Mouse (Mus musculus): ENCODE measurements around the gene Spon2. TPM values are rescaled to one million over a fixed set of nuclear protein-coding genes. Genes with fewer than 3 reads are reported as not detected.
A peak's percentile ranks its signal among the peaks of the same experiment; 100 is the strongest.

The Spon2 gene
- polyA plus RNA-seq (2015; fragmentation: Nextera tagmentation; extraction: Ambion mirVana), result 6.8 and 7.2 TPM in 2 replicates

DNA sequence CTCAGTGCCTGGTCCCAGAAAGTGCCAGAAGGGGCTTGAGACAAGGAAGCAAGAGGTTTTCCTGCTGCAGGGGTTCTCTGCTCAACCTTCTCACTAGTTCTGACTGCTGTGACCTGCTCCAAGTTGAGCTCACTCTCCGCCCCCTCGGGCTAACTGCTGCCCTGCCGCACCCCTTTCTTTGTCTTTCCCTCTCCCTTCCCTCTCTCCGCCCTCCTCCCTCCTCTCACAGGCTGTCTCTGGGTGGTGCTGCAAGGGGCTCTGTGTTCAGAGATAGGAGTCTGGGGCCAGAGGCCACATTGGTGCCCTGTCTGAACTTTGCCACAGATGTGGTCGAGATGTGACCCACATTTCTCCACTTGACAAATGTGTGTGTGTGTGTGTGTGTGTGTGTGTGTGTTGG, at the start of gene Spon2:
TSS of gene Spon2 (minus strand) at position 375 of the 400 bp plus-strand sequence.
- Histone ChIP-seq H3K36me3 (no peaks in the 10 kb centered on the region), H3K27me3 (no peaks in the 10 kb centered on the region), H3K9ac (peak within 1 kb of the TSS; percentile 60), H3K4me2 (peak within 1 kb of the TSS; percentile 65), H3K9me3 (replicated peaks) (no peaks in the 10 kb centered on the region), H3K4me3 (replicated peaks) (peak within 1 kb of the TSS; percentile 37), H3K27ac (peak within 1 kb of the TSS; percentile 78), H3K4me1 (replicated peaks) (peaks cover 67% of the 10 kb centered on the region)
- peak; percentile 64 for DNase-seq
- WGBS (ENCODE audit: insufficient replicate concordance), result 6% methylated on average over 5 of the region's 5 CpGs
- ATAC-seq (ENCODE audit: low read depth), result peak; percentile 93

DNA sequence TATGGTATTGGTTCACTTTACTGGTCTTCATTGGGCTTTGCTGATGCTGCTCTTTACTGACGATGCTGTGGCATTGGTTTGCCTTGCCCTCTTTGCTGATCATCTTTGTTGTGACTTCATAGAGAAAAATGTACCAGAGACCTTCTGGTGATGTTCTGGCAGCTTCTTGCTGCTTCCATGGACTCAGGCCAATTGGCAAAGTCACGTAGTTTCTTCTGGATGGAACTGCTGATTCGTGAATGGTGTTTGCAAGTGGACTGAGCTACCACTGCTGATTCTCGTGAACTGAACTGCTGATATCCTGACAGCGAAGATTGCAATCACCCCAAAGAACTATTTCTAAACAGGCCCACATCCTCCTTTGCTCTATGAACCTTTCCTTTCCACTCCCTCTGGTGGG, 36.2 kb upstream of the Spon2 start:
- Histone ChIP-seq H3K4me1 (replicated peaks) (no peaks in the 10 kb centered on the region), H3K4me2 (no peak overlapping the region), H3K27me3 (no peaks in the 10 kb centered on the region), H3K27ac (no peak overlapping the region), H3K9me3 (replicated peaks) (no peaks in the 10 kb centered on the region), H3K36me3 (peaks cover 100% of the 10 kb centered on the region), H3K9ac (no peak overlapping the region), H3K4me3 (replicated peaks) (no peak overlapping the region)
- WGBS (ENCODE audit: insufficient replicate concordance), result 82% methylated on average over 5 of the region's 5 CpGs
- DNase-seq (no peak), ATAC-seq (ENCODE audit: low read depth) (no peak)

DNA sequence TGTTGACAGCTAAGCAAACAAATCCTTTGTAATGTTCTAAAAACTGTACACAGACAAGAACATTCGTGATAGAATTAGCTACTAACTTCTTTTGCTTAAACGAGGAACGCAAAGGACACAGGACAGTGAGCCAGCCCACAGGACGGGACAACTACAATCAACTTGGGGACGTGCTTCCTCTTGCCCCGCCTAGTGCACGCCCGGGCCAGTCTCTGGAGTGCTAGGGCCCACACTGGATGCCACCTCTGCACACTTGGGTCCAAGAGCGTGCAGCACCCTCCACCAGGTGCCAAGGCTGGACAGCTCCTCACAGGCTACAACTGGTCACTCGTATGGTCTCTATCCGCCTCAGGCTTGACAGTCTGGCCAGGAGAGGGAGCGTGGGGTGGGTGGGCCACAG, 29.9 kb upstream of the Spon2 start:
- Histone ChIP-seq H3K9ac (no peak overlapping the region), H3K27ac (no peak overlapping the region), H3K36me3 (peaks cover 78% of the 10 kb centered on the region), H3K4me1 (replicated peaks) (no peaks in the 10 kb centered on the region), H3K4me2 (no peak overlapping the region), H3K9me3 (replicated peaks) (no peaks in the 10 kb centered on the region), H3K4me3 (replicated peaks) (no peak overlapping the region), H3K27me3 (no peaks in the 10 kb centered on the region)
- WGBS (ENCODE audit: insufficient replicate concordance), result 83% methylated on average over 12 of the region's 12 CpGs
- DNase-seq (no peak), ATAC-seq (ENCODE audit: low read depth) (no peak)

DNA sequence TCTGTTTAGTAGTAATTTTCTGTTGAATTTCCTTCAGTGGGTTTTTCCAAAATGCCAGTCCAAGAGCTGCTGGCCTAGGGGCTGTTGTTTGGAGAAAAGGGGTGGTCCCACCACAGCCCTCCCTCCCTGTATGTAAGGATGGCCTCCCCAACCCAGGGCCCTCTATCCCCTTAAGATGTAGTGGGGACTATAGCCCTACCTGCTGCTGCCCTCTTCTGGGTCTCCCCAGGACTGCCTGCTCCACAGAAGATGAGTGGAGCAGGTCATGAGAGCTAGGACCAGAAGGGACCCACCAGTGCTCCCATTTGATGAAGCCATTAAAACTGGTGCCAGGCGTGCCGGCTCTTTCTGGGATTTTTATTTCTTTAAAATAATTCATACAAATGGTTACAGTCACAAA, 29.1 kb upstream of the Spon2 start:
- Histone ChIP-seq H3K4me2 (no peak overlapping the region), H3K9me3 (replicated peaks) (no peaks in the 10 kb centered on the region), H3K4me1 (replicated peaks) (no peaks in the 10 kb centered on the region), H3K4me3 (replicated peaks) (no peak overlapping the region), H3K27me3 (no peaks in the 10 kb centered on the region), H3K27ac (no peak overlapping the region), H3K36me3 (peaks cover 70% of the 10 kb centered on the region), H3K9ac (no peak overlapping the region)
- no peak; the same call in 1 of the 2 replicates for ATAC-seq (ENCODE audit: low read depth)
- WGBS (ENCODE audit: insufficient replicate concordance), result 88% methylated on average over 2 of the region's 2 CpGs
- DNase-seq, result no peak

DNA sequence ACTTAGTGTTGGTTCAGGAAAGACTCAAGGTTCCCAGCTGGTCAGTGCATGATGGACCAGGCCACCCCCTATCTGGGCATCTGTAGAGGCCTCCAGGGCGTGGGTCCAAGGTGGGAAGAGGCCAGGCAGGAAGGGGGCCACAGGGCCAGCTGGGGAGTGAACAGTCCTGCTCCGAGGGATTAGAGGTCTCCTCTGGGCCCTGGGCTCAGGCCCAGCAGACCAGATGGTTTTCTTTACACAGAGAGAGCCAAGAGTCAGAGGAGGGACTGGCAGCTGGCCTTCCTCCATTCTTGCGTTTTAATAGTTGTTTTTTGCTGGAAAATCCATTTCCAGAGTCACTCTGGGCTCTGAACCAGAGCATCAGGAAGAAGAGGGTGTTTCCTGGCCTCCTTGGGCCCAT, 27.4 kb upstream of the Spon2 start:
- Histone ChIP-seq H3K27ac (0 out of 2 replicates have a peak overlapping the region, but pooled peaks have one; percentile 5), H3K4me1 (replicated peaks) (no peaks in the 10 kb centered on the region), H3K4me2 (no peak overlapping the region), H3K36me3 (peaks cover 53% of the 10 kb centered on the region), H3K4me3 (replicated peaks) (no peak overlapping the region), H3K27me3 (no peaks in the 10 kb centered on the region), H3K9ac (no peak overlapping the region), H3K9me3 (replicated peaks) (no peaks in the 10 kb centered on the region)
- 68% methylated on average over 3 of the region's 3 CpGs for WGBS (ENCODE audit: insufficient replicate concordance)
- ATAC-seq (ENCODE audit: low read depth) (peak; percentile 14; the same call in 1 of the 2 replicates), DNase-seq (no peak)

DNA sequence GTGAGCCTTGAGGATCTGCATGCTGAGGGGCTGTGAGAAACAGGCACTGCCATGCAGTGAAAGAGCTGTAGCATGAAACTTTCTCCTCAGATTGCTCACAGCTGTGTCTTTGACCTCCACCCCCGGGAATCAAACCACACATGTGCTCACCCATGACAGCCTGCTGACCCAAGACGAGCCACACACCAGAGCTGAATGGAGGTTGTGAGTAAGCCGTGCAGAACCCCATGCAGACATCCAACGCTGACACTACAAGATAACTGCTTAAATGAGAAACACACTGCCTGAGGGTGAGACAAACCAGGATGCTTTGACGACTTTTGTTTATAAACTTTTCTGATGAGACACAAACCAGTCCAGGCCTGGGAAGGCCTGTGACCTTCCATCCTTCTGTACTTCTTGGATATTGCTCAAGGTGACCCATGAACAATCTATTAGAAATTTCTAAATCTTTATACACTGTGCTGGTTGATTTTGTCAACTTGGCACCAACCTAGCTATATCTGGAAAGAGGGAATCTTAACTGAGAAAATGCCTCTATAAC, 26.2 kb upstream of the Spon2 start:
- Histone ChIP-seq H3K27ac (no peak overlapping the region), H3K4me1 (replicated peaks) (peaks cover 2% of the 10 kb centered on the region; the same call in 1 of the 2 replicates), H3K4me3 (replicated peaks) (no peak overlapping the region), H3K27me3 (no peaks in the 10 kb centered on the region), H3K36me3 (peaks cover 40% of the 10 kb centered on the region), H3K4me2 (no peak overlapping the region), H3K9me3 (replicated peaks) (no peaks in the 10 kb centered on the region), H3K9ac (no peak overlapping the region)
- 78% methylated on average over 5 of the region's 5 CpGs for WGBS (ENCODE audit: insufficient replicate concordance)
- ATAC-seq (ENCODE audit: low read depth) (no peak), DNase-seq (no peak)

DNA sequence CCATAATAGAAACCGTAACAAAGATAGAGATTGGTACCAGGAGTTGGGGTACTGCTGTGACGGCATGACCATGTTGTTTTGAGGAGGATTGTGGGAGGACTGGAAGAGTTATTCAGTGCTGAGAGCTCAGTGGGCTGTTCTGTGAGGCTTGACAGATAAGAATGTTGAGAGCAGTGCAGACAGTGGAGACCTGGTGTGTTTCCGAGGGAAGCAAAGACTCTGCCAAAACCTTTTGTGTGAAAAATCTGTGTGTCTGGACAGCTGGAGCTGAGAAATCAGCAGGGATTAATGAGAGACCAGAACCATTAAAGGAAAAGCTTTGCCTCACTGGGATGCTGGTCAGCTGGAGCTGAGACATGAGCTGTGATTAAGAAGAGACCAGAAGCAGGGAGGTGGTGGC, 21.7 kb upstream of the Spon2 start:
- no peak overlapping the region for H3K4me3 ChIP-seq (replicated peaks)
- peaks cover 19% of the 10 kb centered on the region for H3K4me1 ChIP-seq (replicated peaks)
- DNase-seq (no peak), ATAC-seq (ENCODE audit: low read depth) (no peak)
- no peaks in the 10 kb centered on the region for H3K27me3 ChIP-seq
- 54% methylated on average over 3 of the region's 3 CpGs for WGBS (ENCODE audit: insufficient replicate concordance)
- H3K9ac ChIP-seq, result no peak overlapping the region
- no peaks in the 10 kb centered on the region for H3K9me3 ChIP-seq (replicated peaks)
- H3K27ac ChIP-seq, result no peak overlapping the region
- no peak overlapping the region for H3K4me2 ChIP-seq
- no peaks in the 10 kb centered on the region for H3K36me3 ChIP-seq

DNA sequence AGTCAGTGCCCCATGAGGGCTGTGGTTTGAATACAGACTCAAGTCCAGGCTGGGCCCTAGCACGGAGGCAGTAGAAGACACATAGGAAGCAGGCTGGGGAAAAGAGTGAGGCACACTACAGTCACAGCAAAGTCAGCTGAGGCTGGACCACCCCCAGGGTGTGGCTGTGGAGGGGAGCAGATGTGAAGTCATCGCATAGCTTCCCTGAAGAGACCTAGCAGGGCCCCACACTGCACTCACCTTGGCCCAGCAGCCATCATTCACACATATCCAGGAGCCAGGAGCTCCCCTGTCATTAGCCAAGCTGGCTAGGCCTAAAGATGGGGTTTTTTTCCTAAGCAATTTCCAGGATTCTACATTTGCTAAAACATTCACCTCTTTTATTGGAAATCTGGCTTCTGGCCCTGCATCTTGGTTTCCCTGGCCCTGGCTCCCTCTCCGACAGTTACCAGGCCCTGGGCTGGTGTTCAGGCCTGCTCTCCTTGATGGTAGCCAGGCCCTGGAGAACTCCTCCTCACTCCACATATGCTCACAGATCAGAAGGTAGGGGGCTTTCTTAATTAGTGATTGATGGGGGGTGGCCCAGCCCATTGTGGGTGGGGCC, 21.0 kb upstream of the Spon2 start:
- WGBS (ENCODE audit: insufficient replicate concordance), result 54% methylated on average over 3 of the region's 3 CpGs
- no peak for ATAC-seq (ENCODE audit: low read depth)
- DNase-seq, result no peak
- no peak overlapping the region for H3K9ac ChIP-seq
- no peak overlapping the region for H3K27ac ChIP-seq
- no peak overlapping the region for H3K4me2 ChIP-seq
- no peaks in the 10 kb centered on the region for H3K9me3 ChIP-seq (replicated peaks)
- peaks cover 23% of the 10 kb centered on the region for H3K4me1 ChIP-seq (replicated peaks)
- H3K36me3 ChIP-seq, result no peaks in the 10 kb centered on the region
- no peak overlapping the region for H3K4me3 ChIP-seq (replicated peaks)
- H3K27me3 ChIP-seq, result no peaks in the 10 kb centered on the region

DNA sequence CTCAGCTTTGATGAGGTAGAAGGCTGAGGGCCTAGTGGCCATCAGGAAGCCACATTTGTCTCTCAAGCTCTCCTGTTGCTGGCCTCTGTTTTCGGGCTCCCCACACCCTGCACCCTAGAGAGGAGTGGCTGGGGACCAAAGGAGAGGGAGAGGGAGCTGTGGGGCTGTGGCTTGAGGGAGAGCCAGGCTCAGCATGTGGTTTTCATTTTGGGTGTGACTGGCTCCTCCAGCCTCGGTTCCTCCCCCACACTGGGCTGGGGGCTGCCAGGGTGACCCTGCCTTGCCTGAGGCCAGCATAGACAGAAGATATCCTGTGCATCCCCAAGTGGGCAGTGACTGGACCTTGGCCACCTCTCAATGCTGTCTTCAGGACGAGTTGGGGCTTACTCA, 20.0 kb upstream of the Spon2 start:
- no peak overlapping the region for H3K9ac ChIP-seq
- H3K27me3 ChIP-seq, result 0 out of 2 replicates have a peak, but pooled peaks cover under 1% of the 10 kb centered on the region
- no peaks in the 10 kb centered on the region for H3K9me3 ChIP-seq (replicated peaks)
- no peaks in the 10 kb centered on the region for H3K36me3 ChIP-seq
- DNase-seq, result no peak
- WGBS (ENCODE audit: insufficient replicate concordance), result 42% methylated on average over 3 of the region's 3 CpGs
- H3K4me3 ChIP-seq (replicated peaks), result no peak overlapping the region
- H3K27ac ChIP-seq, result no peak overlapping the region
- no peak for ATAC-seq (ENCODE audit: low read depth)
- H3K4me1 ChIP-seq (replicated peaks), result peaks cover 24% of the 10 kb centered on the region
- H3K4me2 ChIP-seq, result no peak overlapping the region

DNA sequence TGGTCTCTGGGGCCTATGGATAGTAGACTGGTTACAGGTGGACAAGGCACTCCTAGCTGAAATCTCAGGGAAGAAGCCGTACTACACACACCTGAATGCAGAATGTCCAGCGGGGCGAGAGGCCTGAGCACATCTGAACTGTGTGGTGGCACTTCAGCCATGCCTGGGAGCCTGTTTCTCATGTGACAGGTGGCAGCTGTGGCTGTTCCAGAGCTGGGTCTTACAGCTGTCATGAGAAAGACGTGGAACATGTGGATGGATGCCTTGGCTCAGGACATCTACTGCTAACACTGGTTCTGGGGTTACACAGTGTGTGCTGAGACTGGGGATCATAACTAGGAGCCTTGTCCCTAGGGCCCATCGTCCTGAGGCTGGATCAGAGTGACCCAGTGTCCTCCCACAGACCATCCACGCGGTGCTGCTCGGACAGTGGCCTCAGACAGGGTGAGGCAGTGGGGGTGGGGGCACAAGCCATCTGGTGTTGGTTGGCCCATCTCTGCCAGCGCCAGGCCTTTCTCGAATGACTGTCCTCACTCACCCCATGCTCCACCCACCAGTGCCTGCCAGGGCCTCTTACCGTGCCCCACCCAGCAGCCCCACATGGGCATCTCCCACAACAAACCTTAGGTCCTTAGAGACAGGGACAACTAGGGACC, 19.5 kb upstream of the Spon2 start:
- WGBS (ENCODE audit: insufficient replicate concordance), result 85% methylated on average over 11 of the region's 11 CpGs

DNA sequence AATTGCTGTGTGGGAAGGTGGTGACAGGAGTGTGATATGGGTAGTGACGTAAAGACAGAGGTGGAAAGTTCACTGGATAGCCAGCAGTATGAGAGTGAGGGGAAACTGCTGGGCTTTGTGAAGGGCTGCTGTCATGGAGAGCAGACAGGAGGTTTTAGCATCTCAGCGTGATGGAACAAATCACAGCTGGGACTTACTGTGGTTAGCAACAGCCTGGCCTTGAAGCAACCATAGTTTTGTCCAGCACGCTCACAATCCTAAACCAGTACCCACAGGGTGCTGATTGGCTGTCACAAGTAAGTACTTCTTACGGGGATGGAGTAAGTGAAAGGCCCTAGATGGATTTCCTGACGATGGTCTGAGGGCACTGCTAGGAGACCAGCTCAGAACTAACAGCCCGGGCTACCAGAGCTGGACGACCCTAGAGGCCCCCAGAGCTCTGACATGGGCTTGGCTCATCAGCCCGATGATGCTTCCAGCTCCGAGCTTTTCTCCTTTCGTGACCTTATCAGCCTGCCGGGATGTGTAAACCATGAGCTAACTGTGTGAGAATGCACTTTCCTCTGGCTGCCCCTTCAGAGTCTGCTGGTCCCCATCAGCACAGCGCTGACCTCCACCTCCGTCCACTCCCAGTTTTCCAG, 16.3 kb upstream of the Spon2 start:
- Histone ChIP-seq H3K36me3 (no peaks in the 10 kb centered on the region), H3K9ac (no peak overlapping the region), H3K27ac (no peak overlapping the region), H3K4me3 (replicated peaks) (no peak overlapping the region), H3K4me1 (replicated peaks) (peaks cover 22% of the 10 kb centered on the region), H3K9me3 (replicated peaks) (no peaks in the 10 kb centered on the region), H3K4me2 (no peak overlapping the region), H3K27me3 (peaks cover 6% of the 10 kb centered on the region)
- WGBS (ENCODE audit: insufficient replicate concordance), result 37% methylated on average over 13 of the region's 13 CpGs
- ATAC-seq (ENCODE audit: low read depth) (no peak), DNase-seq (no peak)

More for the DNA sequence above, 19.5 kb upstream of the Spon2 start:
- ATAC-seq (ENCODE audit: low read depth) (no peak), DNase-seq (no peak)
- no peaks in the 10 kb centered on the region for H3K9me3 ChIP-seq (replicated peaks)
- peaks cover 24% of the 10 kb centered on the region for H3K4me1 ChIP-seq (replicated peaks)
- H3K27me3 ChIP-seq, result peaks cover 6% of the 10 kb centered on the region; the same call in 1 of the 2 replicates
- H3K36me3 ChIP-seq, result no peaks in the 10 kb centered on the region
- no peak overlapping the region for H3K9ac ChIP-seq
- H3K27ac ChIP-seq, result no peak overlapping the region
- H3K4me3 ChIP-seq (replicated peaks), result no peak overlapping the region
- H3K4me2 ChIP-seq, result no peak overlapping the region

Measured in liver, embryonic 13.5 days (tissue).